Mouse (Mus musculus): ENCODE results near the gene Mgst2. TPM values are rescaled to one million over a fixed set of nuclear protein-coding genes. Genes with fewer than 3 reads are reported as not detected.
A peak's percentile ranks its signal among the peaks of the same experiment; 100 is the strongest.

Mgst2 gene
- total and polyA plus RNA-seq, 3 experiments, result 48.8 to 147 (median 76.0) TPM

GRCm38 (mm10) chr3:51703478-51703877, 43.3 kb downstream of the Mgst2 start:
- no peak for TF ChIP-seq POLR2AphosphoS2 (IDR thresholded peaks at IDR 0.05; ENCODE audit: low read depth, low read length)
- no peak for TF ChIP-seq NELFE (IDR thresholded peaks at IDR 0.05; ENCODE audit: low read depth, low read length)
- TF ChIP-seq KAT2A (IDR thresholded peaks at IDR 0.05; ENCODE audit: insufficient replicate concordance, low read length), result no peak
- TF ChIP-seq IRF4 (IDR thresholded peaks at IDR 0.05; ENCODE audit: low read depth, low read length), result no peak
- TF ChIP-seq ZNF384 (IDR thresholded peaks at IDR 0.05; ENCODE audit: low read depth, low read length), result no peak
- TF ChIP-seq POLR2A (IDR thresholded peaks at IDR 0.05; ENCODE audit: low read depth, low read length), result no peak
- no peak for TF ChIP-seq ZMIZ1 (IDR thresholded peaks at IDR 0.05; ENCODE audit: low read depth, low read length)
- no peak for TF ChIP-seq RCOR1 (conservative IDR thresholded peaks at IDR 0.05; ENCODE audit: low read depth, low read length)
- TF ChIP-seq SMC3 (IDR thresholded peaks at IDR 0.05; ENCODE audit: low read depth, low read length), result no peak
- TF ChIP-seq SIN3A (IDR thresholded peaks at IDR 0.05; ENCODE audit: low read length), result no peak
- no peak for TF ChIP-seq JUND (conservative IDR thresholded peaks at IDR 0.05; ENCODE audit: low read depth, low read length)
- no peak for TF ChIP-seq JUN (IDR thresholded peaks at IDR 0.05; ENCODE audit: insufficient read depth, low read depth, low read length)
- TF ChIP-seq E2F4 (IDR thresholded peaks at IDR 0.05; ENCODE audit: insufficient replicate concordance, low read depth, low read length), result no peak
- TF ChIP-seq MXI1 (IDR thresholded peaks at IDR 0.05; ENCODE audit: low read depth, low read length), result no peak
- no peak for TF ChIP-seq TCF12 (IDR thresholded peaks at IDR 0.05; ENCODE audit: low read depth, low read length)
- no peak for TF ChIP-seq MAFK (IDR thresholded peaks at IDR 0.05; ENCODE audit: insufficient replicate concordance, low read length)
- no peak overlapping the region for H3K27ac ChIP-seq (ENCODE audit: insufficient read depth, low read depth)
- no peak overlapping the region for H3K4me3 ChIP-seq (replicated peaks in 1 of 3; ENCODE audit: low read depth in 2 of 3, low read length in 2 of 3, poor library complexity in 1 of 3)
- no peak overlapping the region for H3K9ac ChIP-seq (ENCODE audit: insufficient read depth, low read depth)
- no peaks in the 10 kb centered on the region for H3K36me3 ChIP-seq (replicated peaks in 1 of 2; ENCODE audit: control insufficient read depth in 1 of 2, insufficient read depth in 1 of 2, low read length in 1 of 2)
- no peak overlapping the region for H3K4me2 ChIP-seq (ENCODE audit: insufficient read depth, low read depth, poor library complexity, severe bottlenecking)
- no peak for DNase-seq (ENCODE audit: extremely low read depth)
- peaks cover 2 to 16% of the 10 kb centered on the region in 2 experiments; a peak in 2 of 4 replicates for H3K4me1 ChIP-seq (ENCODE audit: control insufficient read depth in 1 of 2, insufficient read depth in 2 of 2)
- dilution Hi-C loops (cut with MboI; ENCODE audit: extremely low pct_ligation_motif_present, extremely low pct_unique_long_range_greater_than_20kb, low sequenced_read_pairs) (no loop called here), in situ Hi-C loops (cut with MboI; ENCODE audit: low pct_ligation_motif_present, low pct_unique_long_range_greater_than_20kb, low sequenced_read_pairs) (loop anchor here (5.0 to 25.0 kb wide), 3 partner anchors 309 to 541 kb away; no protein-coding TSS in a partner anchor)
- no peaks in the 10 kb centered on the region for H3K27me3 ChIP-seq (replicated peaks)
- no peaks in the 10 kb centered on the region for H3K79me2 ChIP-seq (replicated peaks; ENCODE audit: control insufficient read depth, extremely low read depth, insufficient read depth, poor library complexity, severe bottlenecking)
- peaks cover 9% of the 10 kb centered on the region for H3K9me3 ChIP-seq (replicated peaks; ENCODE audit: low read length)

- H3K4me2 ChIP-seq (ENCODE audit: insufficient read depth, low read depth, poor library complexity, severe bottlenecking), result no peak overlapping the region
- no peaks in the 10 kb centered on the region for H3K79me2 ChIP-seq (replicated peaks; ENCODE audit: control insufficient read depth, extremely low read depth, insufficient read depth, poor library complexity, severe bottlenecking)
- peaks cover 9% of the 10 kb centered on the region for H3K9me3 ChIP-seq (replicated peaks; ENCODE audit: low read length)
- H3K9ac ChIP-seq (ENCODE audit: insufficient read depth, low read depth), result no peak overlapping the region
- peak; percentile 22 for DNase-seq (ENCODE audit: extremely low read depth)
- H3K36me3 ChIP-seq (replicated peaks in 1 of 2; ENCODE audit: control insufficient read depth in 1 of 2, insufficient read depth in 1 of 2, low read length in 1 of 2), result no peaks in the 10 kb centered on the region
- no peak overlapping the region for H3K27ac ChIP-seq (ENCODE audit: insufficient read depth, low read depth)
- dilution Hi-C loops (cut with MboI; ENCODE audit: extremely low pct_ligation_motif_present, extremely low pct_unique_long_range_greater_than_20kb, low sequenced_read_pairs) (no loop called here), in situ Hi-C loops (cut with MboI; ENCODE audit: low pct_ligation_motif_present, low pct_unique_long_range_greater_than_20kb, low sequenced_read_pairs) (loop anchor here (10.0 to 25.0 kb wide), 2 partner anchors 307 to 540 kb away; no protein-coding TSS in a partner anchor)
- peaks cover 2 to 16% of the 10 kb centered on the region in 2 experiments; a peak in 2 of 4 replicates for H3K4me1 ChIP-seq (ENCODE audit: control insufficient read depth in 1 of 2, insufficient read depth in 2 of 2)
- no peak overlapping the region for H3K4me3 ChIP-seq (replicated peaks in 1 of 3; ENCODE audit: low read depth in 2 of 3, low read length in 2 of 3, poor library complexity in 1 of 3)
- H3K27me3 ChIP-seq (replicated peaks), result no peaks in the 10 kb centered on the region
- peak; percentile 28 for TF ChIP-seq RAD21 (IDR thresholded peaks at IDR 0.05; ENCODE audit: low read depth, low read length)
- no peak for TF ChIP-seq JUN (IDR thresholded peaks at IDR 0.05; ENCODE audit: insufficient read depth, low read depth, low read length)
- no peak for TF ChIP-seq USF1 (IDR thresholded peaks at IDR 0.05; ENCODE audit: low read depth, low read length)
- peak; percentile 38; the same call in 1 of the 2 replicates for TF ChIP-seq SMC3 (IDR thresholded peaks at IDR 0.05; ENCODE audit: low read depth, low read length)
- TF ChIP-seq CTCF (conservative IDR thresholded peaks at IDR 0.05 in 1 of 2, IDR thresholded peaks at IDR 0.05 in 1 of 2; ENCODE audit: low read depth in 2 of 2, low read length in 2 of 2), result peak; percentile 19 to 54; a peak in 2 of 4 replicates
Measured at GRCm38 (mm10) chr3:51705220-51705619, 45.1 kb downstream of the Mgst2 start.
